Mouse (Mus musculus): Measurements from ENCODE around the gene Evx1. TPM values are rescaled to one million over a fixed set of nuclear protein-coding genes. Genes with fewer than 3 reads are reported as not detected.

The Evx1 gene
- polyA plus RNA-seq (2015; fragmentation: Nextera tagmentation; extraction: Ambion mirVana): not detected in 2 replicates

- H3K4me2 ChIP-seq: peak within 1 kb of the TSS; percentile 56
- H3K27me3 ChIP-seq (replicated peaks): peaks cover 100% of the 10 kb centered on the region
- H3K9me3 ChIP-seq: no peaks in the 10 kb centered on the region
- under 1% methylated on average over 59 of the region's 59 CpGs for WGBS
- H3K27ac ChIP-seq (replicated peaks): no peak within 1 kb of the TSS
- H3K4me3 ChIP-seq: peak within 1 kb of the TSS; percentile 35
- ATAC-seq (ENCODE audit: extremely low read depth, insufficient number of reproducible peaks, low FRiP score, low TSS enrichment): no peak
- H3K9ac ChIP-seq: no peak within 1 kb of the TSS
- peaks cover 28% of the 10 kb centered on the region for H3K4me1 ChIP-seq
- no peaks in the 10 kb centered on the region for H3K36me3 ChIP-seq
Measured at GRCm38 (mm10) chr6:52313391-52314303, at the start of gene Evx1. TSS of gene Evx1 (plus strand) at chr6:52313498.

- Histone ChIP-seq H3K27me3 (replicated peaks) (peaks cover 96% of the 10 kb centered on the region), H3K27ac (replicated peaks) (no peak overlapping the region), H3K4me3 (no peak overlapping the region), H3K36me3 (no peaks in the 10 kb centered on the region), H3K9me3 (no peaks in the 10 kb centered on the region), H3K9ac (no peak overlapping the region), H3K4me1 (peaks cover 15% of the 10 kb centered on the region), H3K4me2 (no peak overlapping the region)
- ATAC-seq (ENCODE audit: extremely low read depth, insufficient number of reproducible peaks, low FRiP score, low TSS enrichment): no peak
- WGBS: 2% methylated on average over 5 of the region's 5 CpGs
Measured at GRCm38 (mm10) chr6:52264106-52264790, 49.0 kb upstream of the Evx1 start.

GRCm38 (mm10) chr6:52265306-52265912, 47.9 kb upstream of the Evx1 start:
- ATAC-seq (ENCODE audit: extremely low read depth, insufficient number of reproducible peaks, low FRiP score, low TSS enrichment): no peak
- WGBS: 2% methylated on average over 18 of the region's 18 CpGs

GRCm38 (mm10) chr6:52265913-52266665, 47.2 kb upstream of the Evx1 start:
- peaks cover 2% of the 10 kb centered on the region; the same call in 1 of the 2 replicates for H3K4me1 ChIP-seq
- H3K9ac ChIP-seq: no peak overlapping the region
- H3K27me3 ChIP-seq (replicated peaks): peaks cover 99% of the 10 kb centered on the region
- H3K9me3 ChIP-seq: no peaks in the 10 kb centered on the region
- WGBS: 2% methylated on average over 19 of the region's 19 CpGs
- H3K36me3 ChIP-seq: no peaks in the 10 kb centered on the region
- H3K4me3 ChIP-seq: no peak overlapping the region
- H3K4me2 ChIP-seq: no peak overlapping the region
- no peak for ATAC-seq (ENCODE audit: extremely low read depth, insufficient number of reproducible peaks, low FRiP score, low TSS enrichment)
- no peak overlapping the region for H3K27ac ChIP-seq (replicated peaks)

More at GRCm38 (mm10) chr6:52265306-52265912, 47.9 kb upstream of the Evx1 start:
- Histone ChIP-seq H3K4me1 (peaks cover 7% of the 10 kb centered on the region; the same call in 1 of the 2 replicates), H3K36me3 (no peaks in the 10 kb centered on the region), H3K4me3 (no peak overlapping the region), H3K27ac (replicated peaks) (no peak overlapping the region), H3K9me3 (no peaks in the 10 kb centered on the region), H3K4me2 (no peak overlapping the region), H3K27me3 (replicated peaks) (peaks cover 99% of the 10 kb centered on the region), H3K9ac (no peak overlapping the region)

GRCm38 (mm10) chr6:52266666-52266985, 46.7 kb upstream of the Evx1 start:
- ATAC-seq (ENCODE audit: extremely low read depth, insufficient number of reproducible peaks, low FRiP score, low TSS enrichment): no peak
- Histone ChIP-seq H3K4me1 (no peaks in the 10 kb centered on the region), H3K4me3 (no peak overlapping the region), H3K9me3 (no peaks in the 10 kb centered on the region), H3K36me3 (no peaks in the 10 kb centered on the region), H3K4me2 (no peak overlapping the region), H3K27me3 (replicated peaks) (peaks cover 99% of the 10 kb centered on the region), H3K27ac (replicated peaks) (no peak overlapping the region), H3K9ac (no peak overlapping the region)
- 3% methylated on average over 9 of the region's 9 CpGs for whole genome bisulfite sequencing

- no peak overlapping the region for H3K4me2 ChIP-seq
- no peak overlapping the region for H3K27ac ChIP-seq (replicated peaks)
- ATAC-seq (ENCODE audit: extremely low read depth, insufficient number of reproducible peaks, low FRiP score, low TSS enrichment): no peak
- H3K27me3 ChIP-seq (replicated peaks): peaks cover 98% of the 10 kb centered on the region
- 17% methylated on average over 5 of the region's 5 CpGs for WGBS
- H3K9me3 ChIP-seq: no peaks in the 10 kb centered on the region
- no peak overlapping the region for H3K4me3 ChIP-seq
- no peaks in the 10 kb centered on the region for H3K36me3 ChIP-seq
- no peaks in the 10 kb centered on the region for H3K4me1 ChIP-seq
- no peak overlapping the region for H3K9ac ChIP-seq
Measured at GRCm38 (mm10) chr6:52267221-52267620, 46.1 kb upstream of the Evx1 start.

GRCm38 (mm10) chr6:52267691-52268090, 45.6 kb upstream of the Evx1 start:
- Histone ChIP-seq H3K9ac (no peak overlapping the region), H3K4me2 (no peak overlapping the region), H3K4me1 (no peaks in the 10 kb centered on the region), H3K36me3 (no peaks in the 10 kb centered on the region), H3K9me3 (no peaks in the 10 kb centered on the region), H3K27me3 (replicated peaks) (peaks cover 98% of the 10 kb centered on the region), H3K27ac (replicated peaks) (no peak overlapping the region), H3K4me3 (no peak overlapping the region)
- no peak for ATAC-seq (ENCODE audit: extremely low read depth, insufficient number of reproducible peaks, low FRiP score, low TSS enrichment)
- WGBS: 6% methylated on average over 3 of the region's 3 CpGs

- H3K4me2 ChIP-seq: no peak overlapping the region
Measured at GRCm38 (mm10) chr6:52268341-52268740, 45.0 kb upstream of the Evx1 start.

GRCm38 (mm10) chr6:52268756-52269155, 44.5 kb upstream of the Evx1 start:
- Histone ChIP-seq H3K27ac (replicated peaks) (no peak overlapping the region), H3K4me3 (no peak overlapping the region), H3K9ac (no peak overlapping the region), H3K9me3 (no peaks in the 10 kb centered on the region), H3K4me2 (no peak overlapping the region), H3K4me1 (peaks cover 8% of the 10 kb centered on the region), H3K27me3 (replicated peaks) (peaks cover 98% of the 10 kb centered on the region), H3K36me3 (no peaks in the 10 kb centered on the region)
- no peak for ATAC-seq (ENCODE audit: extremely low read depth, insufficient number of reproducible peaks, low FRiP score, low TSS enrichment)
- 5% methylated on average over 3 of the region's 3 CpGs for WGBS

More at GRCm38 (mm10) chr6:52268341-52268740, 45.0 kb upstream of the Evx1 start:
- Histone ChIP-seq H3K9ac (no peak overlapping the region), H3K4me3 (no peak overlapping the region), H3K4me1 (peaks cover 4% of the 10 kb centered on the region), H3K36me3 (no peaks in the 10 kb centered on the region), H3K27ac (replicated peaks) (no peak overlapping the region), H3K27me3 (replicated peaks) (peaks cover 98% of the 10 kb centered on the region), H3K9me3 (no peaks in the 10 kb centered on the region)
- ATAC-seq (ENCODE audit: extremely low read depth, insufficient number of reproducible peaks, low FRiP score, low TSS enrichment): no peak
- 4% methylated on average over 7 of the region's 7 CpGs for WGBS

GRCm38 (mm10) chr6:52270494-52271480, 42.5 kb upstream of the Evx1 start:
- H3K4me3 ChIP-seq: no peak overlapping the region
- no peak overlapping the region for H3K27ac ChIP-seq (replicated peaks)
- peaks cover 98% of the 10 kb centered on the region for H3K27me3 ChIP-seq (replicated peaks)
- H3K36me3 ChIP-seq: no peaks in the 10 kb centered on the region
- H3K9me3 ChIP-seq: no peaks in the 10 kb centered on the region
- ATAC-seq (ENCODE audit: extremely low read depth, insufficient number of reproducible peaks, low FRiP score, low TSS enrichment): no peak
- no peak overlapping the region for H3K4me2 ChIP-seq
- WGBS: 9% methylated on average over 23 of the region's 23 CpGs
- H3K4me1 ChIP-seq: peaks cover 11% of the 10 kb centered on the region
- H3K9ac ChIP-seq: no peak overlapping the region
